Mouse (Mus musculus): ENCODE results near the gene Piwil4.
"Not testable (repeated sequence)": the region's sequence is repeated elsewhere in the genome, so short reads cannot be mapped to it uniquely, and the experiment has no call there.

Gene Piwil4

GRCm38 (mm10) chr9:14726005-14726404, 14.5 kb downstream of the Piwil4 start:
- no peak for DNase-seq (ENCODE audit: low spot score in 2 of 2)

GRCm38 (mm10) chr9:14724755-14725420, 15.6 kb downstream of the Piwil4 start:
- DNase-seq (ENCODE audit: low spot score in 2 of 2), result no peak

GRCm38 (mm10) chr9:14721610-14722009, 18.9 kb downstream of the Piwil4 start:
- DNase-seq (ENCODE audit: low spot score in 2 of 2), result no peak

- DNase-seq (ENCODE audit: low spot score in 2 of 2), result no peak
Measured at GRCm38 (mm10) chr9:14720384-14720783, 20.1 kb downstream of the Piwil4 start.

GRCm38 (mm10) chr9:14718332-14718691, 22.2 kb downstream of the Piwil4 start:
- no peak for DNase-seq (ENCODE audit: low spot score in 2 of 2)

GRCm38 (mm10) chr9:14717689-14718331, 22.7 kb downstream of the Piwil4 start:
- DNase-seq (ENCODE audit: low spot score in 2 of 2), result no peak

- no peak for DNase-seq (ENCODE audit: low spot score in 2 of 2)
Measured at GRCm38 (mm10) chr9:14715258-14715657, 25.3 kb downstream of the Piwil4 start.

GRCm38 (mm10) chr9:14710910-14711309, 29.6 kb downstream of the Piwil4 start:
- DNase-seq (ENCODE audit: low spot score in 2 of 2), result no peak

GRCm38 (mm10) chr9:14705321-14706162, 35.0 kb downstream of the Piwil4 start:
- DNase-seq (ENCODE audit: low spot score in 2 of 2), result no peak

GRCm38 (mm10) chr9:14700795-14701194, 39.7 kb downstream of the Piwil4 start:
- not testable (repeated sequence) for DNase-seq (ENCODE audit: low spot score in 2 of 2)

GRCm38 (mm10) chr9:14699288-14699640, 41.3 kb downstream of the Piwil4 start:
- DNase-seq (ENCODE audit: low spot score in 2 of 2), result no peak

GRCm38 (mm10) chr9:14698582-14699287, 41.8 kb downstream of the Piwil4 start:
- peak; percentile 90 to 93 for DNase-seq (ENCODE audit: low spot score in 2 of 2)

GRCm38 (mm10) chr9:14697903-14698302, 42.6 kb downstream of the Piwil4 start:
- no peak for DNase-seq (ENCODE audit: low spot score in 2 of 2)

GRCm38 (mm10) chr9:14689376-14690108, 51.0 kb downstream of the Piwil4 start:
- no peak for DNase-seq (ENCODE audit: low spot score in 2 of 2)

GRCm38 (mm10) chr9:14684363-14684762, 56.2 kb downstream of the Piwil4 start:
- DNase-seq (ENCODE audit: low spot score in 2 of 2), result no peak

- no peak for DNase-seq (ENCODE audit: low spot score in 2 of 2)
Measured at GRCm38 (mm10) chr9:14682741-14683140, 57.8 kb downstream of the Piwil4 start.

GRCm38 (mm10) chr9:14680584-14680983, 59.9 kb downstream of the Piwil4 start:
- no peak for DNase-seq (ENCODE audit: low spot score in 2 of 2)

GRCm38 (mm10) chr9:14675707-14676691, 64.5 kb downstream of the Piwil4 start:
- DNase-seq (ENCODE audit: low spot score in 2 of 2), result peak; percentile 56 to 65

GRCm38 (mm10) chr9:14674506-14674905, 66.0 kb downstream of the Piwil4 start:
- no peak for DNase-seq (ENCODE audit: low spot score in 2 of 2)

- DNase-seq (ENCODE audit: low spot score in 2 of 2), result no peak
Measured at GRCm38 (mm10) chr9:14673109-14673508, 67.4 kb downstream of the Piwil4 start.
